Mouse (Mus musculus) adrenal gland (tissue): ENCODE data around the gene Fndc1.

Source experiments
- intact Hi-C: fragments of 180-260 bp; cut with DNase I; formaldehyde crosslinking; loops from one replicate; pipeline ENCODE4 v1.15.1; 2025
- microRNA-seq, 2 experiments: library from miRNA; unstranded; fragments of <30 nt; microRNA quantifications; one replicate each; pipeline ENCODE4; 2019

The Fndc1 gene

GRCm38 (mm10) chr17:7713020-7713419 is 114.1 kb downstream of the Fndc1 start:
- intact Hi-C loops: no loop called here

GRCm38 (mm10) chr17:7707073-7707472 is 120.0 kb downstream of the Fndc1 start:
- intact Hi-C loops: no loop called here

- intact Hi-C loops: no loop called here
Measured at GRCm38 (mm10) chr17:7690271-7690670, 136.8 kb downstream of the Fndc1 start.

Small RNA genes lying within 50 kb of the gene (microRNA-seq; reads per million reads assigned to microRNA genes)
- gene Gm25872: 0 reads per million in 2 experiments
